Mouse (Mus musculus) heart, adult 2 months (tissue): ENCODE measurements at regions not wholly inside any gene's neighbourhood (a gene's known extent, or its start where the extent isn't known, plus 50 kb on each side); places are given as distances from the start of the nearest gene placed in this dataset.

Experiments
- CTCF ChIP-seq: fragments of 200-600 bp; IDR thresholded peaks from 2 replicates; pipeline ENCODE4 v1.8.1; 2022; ENCODE audit warnings: antibody characterized with exemption, mild to moderate bottlenecking, moderate library complexity
- POLR2A ChIP-seq: fragments of 200-500 bp; IDR thresholded peaks from 2 replicates; pipeline ENCODE4 v1.6.1; 2011; ENCODE audit warnings: mild to moderate bottlenecking, low read depth, low read length, control low read depth; ENCODE audit not compliant: insufficient read depth

DNA sequence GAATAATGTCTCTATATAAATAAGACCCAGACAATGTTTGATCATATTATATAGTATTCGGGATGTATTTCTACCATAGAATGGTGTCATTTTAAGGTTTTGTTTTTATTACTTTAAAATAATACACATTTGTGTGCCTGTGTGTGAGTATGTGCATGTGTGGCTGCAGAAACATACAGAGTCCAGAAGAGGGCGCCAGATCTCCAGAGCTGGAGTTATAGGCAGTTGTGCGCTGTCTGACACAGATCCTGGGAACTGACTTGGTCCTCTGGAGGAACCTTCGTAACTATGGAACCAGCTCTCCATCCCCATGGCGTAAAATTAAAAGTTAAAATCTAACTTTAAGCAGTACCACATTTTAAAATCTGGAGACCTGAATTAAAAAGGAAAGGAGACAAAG, 58.4 kb upstream of the Igsf21 start:
- TF ChIP-seq POLR2A (no peak), CTCF (no peak)
